Mouse (Mus musculus) kidney, adult 18-20 months (tissue): Measurements from ENCODE around the gene Ccdc60.

Experiments used
- DNase-seq: peaks from one replicate; pipeline ENCODE4 v3.0.0; 2021

The Ccdc60 gene

DNA sequence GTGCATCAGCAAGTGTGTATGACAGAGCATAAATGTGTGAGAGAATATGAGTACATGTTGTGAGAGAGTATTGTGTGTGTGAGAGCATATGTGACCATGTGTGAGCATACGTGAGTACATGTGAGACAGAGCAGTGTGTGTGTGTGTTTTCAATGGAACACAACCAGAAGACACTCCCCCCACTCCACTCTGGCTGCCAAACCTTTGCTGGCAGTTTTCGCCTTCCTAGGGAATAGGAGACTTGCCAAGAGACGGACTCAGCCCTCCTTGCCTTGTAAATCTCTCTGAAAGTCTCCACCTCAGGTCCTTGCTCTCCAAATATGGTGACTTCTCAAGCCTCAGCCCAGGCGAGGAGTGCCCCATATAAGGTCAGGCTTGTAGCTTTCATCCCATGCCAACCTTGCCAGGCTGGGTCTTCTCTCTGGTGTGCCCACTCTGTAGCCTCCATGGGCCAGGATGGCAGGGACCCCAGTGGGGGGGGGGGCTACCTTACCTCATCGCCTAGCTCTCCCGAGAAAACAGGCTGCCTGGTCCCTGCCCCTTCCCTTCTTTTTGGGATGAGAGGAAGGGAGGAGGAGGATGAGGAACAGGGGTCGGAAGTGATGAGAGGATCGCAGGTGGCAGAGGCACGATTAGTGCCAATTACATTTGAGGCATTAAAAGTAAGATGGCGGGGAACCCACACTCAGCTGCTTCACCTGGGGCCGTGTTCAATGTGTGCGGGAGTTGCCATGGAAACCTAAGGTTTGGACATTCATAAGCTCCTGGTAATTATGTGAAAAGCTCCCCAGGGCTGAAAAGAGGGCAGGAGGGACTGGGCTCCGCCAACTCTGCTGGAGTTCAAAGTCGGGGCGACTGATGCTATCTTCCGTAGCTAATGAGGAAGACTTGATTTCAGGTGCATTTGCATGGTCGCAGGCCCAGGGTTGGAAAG, 19.3 kb downstream of the Ccdc60 start:
- DNase-seq: no peak

DNA sequence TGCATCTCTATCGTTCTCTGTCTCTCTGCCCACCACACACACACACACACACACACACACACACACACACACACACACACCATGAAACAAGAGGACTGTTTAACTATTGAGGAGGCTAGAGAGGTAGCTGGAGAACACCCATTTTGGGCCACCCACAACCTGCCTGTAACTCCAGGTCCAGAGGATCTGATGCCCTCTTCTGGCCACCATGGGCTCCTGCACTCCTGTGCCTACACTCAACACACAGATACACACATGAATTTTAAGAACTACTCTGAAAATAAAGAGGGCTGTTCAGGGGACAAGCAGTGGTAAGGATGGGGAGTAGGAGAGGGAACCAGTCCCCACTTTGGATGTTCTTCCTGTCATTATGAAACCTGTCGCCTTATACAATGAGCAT, 26.1 kb downstream of the Ccdc60 start:
- DNase-seq: no peak

DNA sequence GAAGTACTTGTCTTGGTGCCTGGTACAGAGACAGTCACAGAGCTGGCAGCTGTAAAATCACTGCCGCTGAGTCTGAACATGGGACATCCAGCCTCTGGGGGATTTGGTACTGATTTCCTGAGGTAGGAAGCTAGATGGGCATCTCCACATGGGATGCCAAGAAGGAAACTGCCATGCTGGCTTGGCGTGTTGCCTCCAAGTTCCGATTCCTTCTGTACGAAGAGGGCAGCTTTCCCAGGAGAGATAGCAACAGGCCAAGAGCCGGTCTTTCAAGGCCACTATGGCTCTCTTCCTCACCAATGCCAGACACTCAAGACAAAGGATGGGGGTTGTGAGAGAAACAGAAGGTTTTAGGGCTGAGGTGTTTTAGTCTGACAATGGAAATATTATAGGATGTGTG, 26.8 kb downstream of the Ccdc60 start:
- no peak for DNase-seq

DNA sequence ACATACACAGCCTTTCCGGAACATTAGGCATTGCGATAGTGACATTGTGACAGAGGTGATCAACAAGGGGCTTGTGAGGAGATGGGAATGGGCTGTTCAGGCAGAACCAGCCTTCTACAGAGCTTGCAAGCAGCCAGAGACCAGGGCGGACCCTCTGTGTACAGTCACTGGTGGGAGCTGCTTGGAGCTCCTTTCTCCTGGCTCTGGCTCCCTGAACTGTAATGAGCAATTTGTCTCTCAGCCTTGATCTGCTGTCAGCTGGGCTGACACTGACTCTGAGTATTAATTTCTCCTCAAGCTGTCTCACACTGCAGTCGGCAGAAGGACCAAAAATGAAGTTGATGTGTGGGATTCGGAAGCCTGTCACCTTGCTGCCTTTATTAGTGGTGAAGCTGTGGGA, 28.4 kb downstream of the Ccdc60 start:
- no peak for DNase-seq

GRCm38 (mm10) chr5:116258321-116258860, 30.4 kb downstream of the Ccdc60 start:
- DNase-seq: no peak

- no peak for DNase-seq
Measured at GRCm38 (mm10) chr5:116253914-116254313, 34.9 kb downstream of the Ccdc60 start.

GRCm38 (mm10) chr5:116252186-116252585, 36.6 kb downstream of the Ccdc60 start:
- DNase-seq: no peak

GRCm38 (mm10) chr5:116246642-116247041, 42.1 kb downstream of the Ccdc60 start:
- DNase-seq: peak; percentile 22

DNA sequence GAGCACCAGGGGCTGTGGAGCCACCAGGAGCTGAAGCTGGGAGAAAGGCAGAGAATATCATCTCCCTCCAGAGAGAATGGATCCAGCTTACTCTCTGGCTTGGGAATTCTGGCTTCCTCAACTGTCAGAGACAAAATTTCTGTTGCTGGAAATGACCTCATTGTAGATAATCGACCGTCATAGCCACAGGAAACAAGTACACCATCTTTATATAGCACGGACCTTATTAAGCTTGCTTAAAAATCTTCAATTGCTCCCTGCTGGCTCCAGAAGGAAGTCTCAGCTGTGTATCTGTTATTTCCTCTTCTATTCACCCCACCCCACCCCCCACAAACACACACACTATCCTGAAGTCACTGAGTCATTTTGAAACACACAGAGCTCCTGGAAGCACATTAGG, 44.3 kb downstream of the Ccdc60 start:
- DNase-seq: no peak

DNA sequence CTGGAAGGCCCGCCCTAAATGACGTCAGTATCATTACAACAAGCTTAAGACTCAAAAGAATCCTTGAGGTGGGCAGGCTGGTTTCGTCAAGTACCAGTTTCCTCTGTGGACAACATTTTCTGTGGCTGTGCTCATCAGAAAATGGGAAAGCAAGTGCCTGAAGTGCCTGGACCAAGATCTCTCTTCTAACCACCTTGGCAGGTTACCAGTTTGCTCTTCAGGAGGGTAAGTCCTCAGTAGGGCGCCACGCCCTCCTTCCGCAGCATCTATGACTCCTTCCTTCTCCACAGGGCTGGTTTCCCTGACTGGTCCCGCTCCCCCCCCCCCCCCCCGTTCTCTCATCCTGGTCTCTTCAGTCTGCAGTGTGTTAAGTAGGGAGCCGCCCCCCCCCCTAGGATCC, 45.2 kb downstream of the Ccdc60 start:
- no peak for DNase-seq

- peak; percentile 49 for DNase-seq
Measured at GRCm38 (mm10) chr5:116231841-116232643, 56.7 kb downstream of the Ccdc60 start.

DNA sequence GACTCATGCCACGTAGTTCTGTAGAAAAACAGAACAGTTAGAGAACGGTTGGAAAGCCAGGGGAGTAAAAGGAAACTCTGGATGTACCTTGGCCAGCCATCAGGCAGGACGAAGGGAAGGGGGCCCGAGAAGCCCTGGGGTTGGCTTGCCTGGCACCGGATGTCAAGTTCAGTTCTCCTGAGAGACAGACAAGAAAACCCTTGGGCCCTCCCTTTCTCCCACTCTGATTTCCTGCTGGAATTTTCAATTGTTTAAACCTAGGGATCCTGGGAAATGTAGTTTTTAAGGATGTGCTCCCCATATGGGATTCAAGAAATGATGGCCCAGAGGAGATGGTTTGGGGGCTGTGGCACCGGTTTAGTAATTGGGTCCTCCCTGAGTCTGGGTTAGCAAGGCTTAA, 60.4 kb downstream of the Ccdc60 start:
- DNase-seq: no peak

- DNase-seq: no peak
Measured at GRCm38 (mm10) chr5:116224023-116224422, 64.8 kb downstream of the Ccdc60 start.

DNA sequence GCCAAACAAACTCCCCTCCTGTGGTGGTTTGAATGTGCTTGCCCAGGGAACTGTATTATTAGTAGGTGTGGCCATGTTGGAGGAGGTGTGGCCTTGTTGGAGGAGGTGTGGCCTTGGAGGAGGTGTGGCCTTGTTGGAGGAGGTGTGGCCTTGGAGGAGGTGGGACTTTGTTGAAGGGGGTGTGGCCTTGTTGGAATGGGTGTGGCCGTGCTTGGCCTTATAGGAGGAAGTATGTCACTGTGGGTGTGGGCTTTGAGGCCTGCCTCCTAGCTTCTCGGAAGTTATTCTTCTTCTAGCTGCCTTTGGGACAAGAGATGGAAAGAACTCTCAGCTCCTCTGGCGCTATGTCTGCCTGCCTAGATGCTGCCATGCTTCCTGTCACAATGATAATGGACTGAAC, 66.9 kb downstream of the Ccdc60 start:
- DNase-seq: no peak

DNA sequence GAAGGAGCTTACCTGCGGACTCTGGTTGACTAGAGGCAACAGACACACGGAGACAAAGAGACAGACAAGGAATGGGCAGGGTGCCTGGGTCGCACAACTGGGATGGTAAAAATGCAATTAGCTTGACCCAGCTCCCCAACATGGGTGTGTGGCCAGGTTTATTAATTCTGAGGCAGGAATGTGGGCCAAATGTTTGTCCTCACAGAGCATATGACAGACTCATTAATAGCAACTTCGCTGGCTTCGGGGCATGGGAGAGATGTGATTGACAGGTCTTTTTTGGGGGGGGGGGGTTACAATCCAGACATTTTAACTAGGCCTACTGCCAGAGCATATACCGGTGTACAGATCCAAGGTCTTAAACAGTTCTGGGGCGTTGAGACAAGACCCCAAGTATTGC, 69.5 kb downstream of the Ccdc60 start:
- DNase-seq: no peak

- peak; percentile 6 for DNase-seq
Measured at GRCm38 (mm10) chr5:116212706-116213105, 76.1 kb downstream of the Ccdc60 start.

DNA sequence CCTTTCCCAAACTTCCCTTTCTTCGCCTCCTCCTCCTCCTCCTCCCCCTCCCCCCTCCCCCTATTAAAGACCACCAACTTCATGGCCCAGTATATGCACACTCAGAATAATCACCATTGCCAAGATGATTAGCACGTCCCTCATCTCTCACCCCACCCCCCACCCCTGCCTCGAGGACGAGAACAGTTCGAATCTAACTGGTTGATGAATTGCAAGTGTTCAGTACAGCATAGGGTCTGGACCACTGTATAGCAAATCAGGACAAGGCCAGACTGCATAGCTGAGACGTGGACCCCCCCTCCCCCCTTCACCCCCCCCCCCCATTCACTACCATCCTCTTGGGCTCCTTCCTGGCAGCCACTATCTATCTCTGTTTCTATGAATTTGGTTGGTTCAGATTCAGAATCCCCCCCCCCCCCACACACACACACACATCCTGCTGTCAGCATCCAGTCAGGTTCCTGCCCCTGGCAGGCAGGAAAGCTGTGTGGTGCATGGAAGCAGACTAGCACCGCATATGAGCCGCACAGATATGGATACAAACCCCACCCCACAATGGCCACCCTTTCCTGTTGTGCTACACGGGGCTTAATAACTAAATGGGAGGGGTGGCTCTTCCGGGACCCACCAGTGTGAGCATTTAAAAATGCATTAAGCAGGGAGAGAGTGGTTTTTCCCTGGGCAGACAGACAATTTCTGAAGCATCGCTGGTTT, 79.2 kb downstream of the Ccdc60 start:
- no peak for DNase-seq

DNA sequence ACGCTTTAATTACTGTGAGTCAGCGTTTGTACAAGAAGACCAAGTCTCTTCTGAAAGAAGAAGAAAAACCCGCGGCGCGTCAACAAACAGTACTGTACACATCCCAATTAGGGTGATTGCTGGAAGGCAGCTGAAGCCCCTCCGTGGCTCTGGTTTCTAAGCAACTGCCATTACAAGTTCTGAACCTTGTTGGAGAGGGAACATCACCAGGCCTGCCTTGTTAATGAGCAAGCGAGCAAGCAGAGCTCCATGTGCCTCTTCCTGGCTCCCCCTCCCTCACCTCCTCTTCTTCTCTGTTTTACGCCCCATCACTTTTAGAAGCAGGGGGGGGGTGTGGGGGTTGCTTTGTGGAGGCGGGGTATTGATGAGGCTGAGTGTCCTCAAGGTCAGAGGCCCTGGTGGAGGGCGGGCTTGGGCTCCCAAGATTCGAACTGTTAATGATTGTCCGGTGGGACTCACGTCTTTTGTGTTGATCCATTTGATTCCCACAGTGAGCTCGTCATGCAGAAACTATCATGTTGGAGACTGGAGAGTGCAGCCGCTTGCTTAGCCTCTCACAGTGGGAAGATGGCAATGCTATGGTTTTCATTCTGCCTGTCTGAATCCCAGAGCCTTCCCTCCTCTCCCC, 79.9 kb downstream of the Ccdc60 start:
- no peak for DNase-seq

- DNase-seq: no peak
Measured at GRCm38 (mm10) chr5:116202692-116203091, 86.1 kb downstream of the Ccdc60 start.

- no peak for DNase-seq
Measured at GRCm38 (mm10) chr5:116194499-116194898, 94.3 kb downstream of the Ccdc60 start.

- no peak for DNase-seq
Measured at GRCm38 (mm10) chr5:116192693-116193092, 96.1 kb downstream of the Ccdc60 start.

GRCm38 (mm10) chr5:116191596-116191995, 97.2 kb downstream of the Ccdc60 start:
- DNase-seq: no peak

DNA sequence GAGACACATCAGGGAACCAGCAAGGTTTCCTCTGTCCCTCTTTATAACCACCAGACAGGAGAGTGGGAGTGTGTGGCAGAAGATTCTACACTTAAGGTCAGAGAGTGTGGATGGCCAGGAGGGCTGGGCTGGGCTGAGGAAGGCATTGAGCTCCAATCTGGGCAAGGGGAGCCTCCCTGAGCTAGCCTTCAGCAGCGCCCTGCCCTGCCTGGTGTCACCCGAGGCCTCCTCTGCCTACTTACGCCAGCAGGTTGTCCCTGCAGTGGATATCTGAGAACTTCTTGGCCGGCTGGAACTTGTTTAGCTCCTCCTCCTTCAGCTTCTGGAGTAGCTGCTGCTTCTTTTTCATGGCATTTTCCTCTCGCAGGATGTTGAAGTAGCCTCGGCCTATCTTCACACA, 99.0 kb downstream of the Ccdc60 start:
- no peak for DNase-seq
